Mouse (Mus musculus) intestine, embryonic 14.5 days (tissue): ENCODE measurements around the gene Ap4b1. TPM values are rescaled to one million over a fixed set of nuclear protein-coding genes. Genes with fewer than 3 reads are reported as not detected.
A peak's percentile ranks its signal among the peaks of the same experiment; 100 is the strongest.
"Not testable (repeated sequence)": the region's sequence is repeated elsewhere in the genome, so short reads cannot be mapped to it uniquely, and the experiment has no call there.

Source experiments
- ATAC-seq: fragments of 200-750 bp; cut with Nextera tagmentation; replicated peaks from 2 replicates; pipeline ENCODE4 v1.8.0; 2017; ENCODE audit warnings: low read depth, moderate number of reproducible peaks, moderate TSS enrichment, moderate library complexity; ENCODE audit not compliant: low FRiP score, low TSS enrichment
- DNase-seq: peaks from one replicate; pipeline ENCODE4 v3.0.0-alpha.2; 2018; ENCODE audit warnings: low spot score
- H3K27ac ChIP-seq: fragments of 300-500 bp; sonication (generic); 2 replicates; pipeline ENCODE4 v1.5.1; 2014; ENCODE audit warnings: low read depth, mild to moderate bottlenecking, control low read depth
- H3K27me3 ChIP-seq: fragments of 300-500 bp; sonication (generic); replicated peaks from 2 replicates; pipeline ENCODE4 v1.6.1; 2014; ENCODE audit warnings: low read length, control low read depth; ENCODE audit not compliant: control insufficient read depth, insufficient read depth
- H3K36me3 ChIP-seq: fragments of 300-500 bp; sonication (generic); 2 replicates; pipeline ENCODE4 v1.6.1; 2014; ENCODE audit warnings: low read length, control low read depth; ENCODE audit not compliant: control insufficient read depth, insufficient read depth
- H3K4me1 ChIP-seq: fragments of 300-500 bp; sonication (generic); replicated peaks from 2 replicates; pipeline ENCODE4 v1.6.1; 2014; ENCODE audit warnings: low read length, control low read depth, mixed read lengths; ENCODE audit not compliant: control insufficient read depth, insufficient read depth
- H3K4me2 ChIP-seq: fragments of 300-500 bp; sonication (generic); 2 replicates; pipeline ENCODE4 v1.6.1; 2014; ENCODE audit warnings: low read length
- H3K4me3 ChIP-seq: fragments of 300-500 bp; sonication (generic); 2 replicates; pipeline ENCODE4 v1.5.1; 2014; ENCODE audit warnings: low read depth, low read length, control low read depth, mixed read lengths
- H3K9ac ChIP-seq: fragments of 300-500 bp; sonication (generic); 2 replicates; pipeline ENCODE4 v1.6.1; 2014; ENCODE audit warnings: mild to moderate bottlenecking, low read length
- H3K9me3 ChIP-seq: fragments of 300-500 bp; sonication (generic); 2 replicates; pipeline ENCODE4 v1.6.1; 2016; ENCODE audit warnings: low read length, control low read depth; ENCODE audit not compliant: control insufficient read depth
- WGBS: fragments of 180-500 bp; shearing (Covaris S2); extraction: QIAGEN DNeasy Blood & Tissue Kit; methylation state at CpG from one replicate; pipeline ENCODE4 v1.1.7; 2014; 5-methylcytosine and 5-hydroxymethylcytosine counted together
- polyA plus RNA-seq: library from polyadenylated mRNA; unstranded; fragments of >200 nt; fragmentation: Nextera tagmentation; extraction: Ambion mirVana; gene quantifications from 2 replicates; pipeline ENCODE4 v1.2.1, GENCODE M21; 2014

The Ap4b1 gene
- polyA plus RNA-seq, 1 experiment from 2014 or later: 19.9 TPM

- H3K27me3 ChIP-seq: 0 out of 2 replicates have a peak, but pooled peaks cover 3% of the 10 kb centered on the region
- WGBS: 10% methylated on average over 42 of the region's 49 CpGs
These were observed 17.9 kb upstream of the Ap4b1 start, which contains the start of gene Hipk1 for GRCm38 (mm10) chr3:103791230-103792110. Gene Hipk1 (minus strand): TSS chr3:103791563.

DNA sequence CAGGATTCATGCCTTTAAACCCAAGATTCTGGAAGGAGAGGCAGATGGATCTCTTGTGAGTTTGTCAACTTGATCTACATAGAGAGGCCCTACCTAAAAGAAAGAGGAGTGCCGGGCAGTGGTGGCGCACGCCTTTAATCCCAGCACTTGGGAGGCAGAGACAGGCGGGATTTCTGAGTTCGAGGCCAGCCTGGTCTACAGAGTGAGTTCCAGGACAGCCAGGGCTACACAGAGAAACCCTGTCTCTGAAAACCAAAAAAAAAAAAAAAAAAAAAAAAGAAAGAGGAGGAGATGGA lies 17.3 kb upstream of the Ap4b1 start:
- Histone ChIP-seq H3K4me3 (peak overlapping the region; percentile 86; the same call in 1 of the 2 replicates), H3K4me1 (peaks cover 17% of the 10 kb centered on the region), H3K4me2 (peak overlapping the region; percentile 63; the same call in 1 of the 2 replicates)
- not testable (repeated sequence) for ATAC-seq, H3K27ac ChIP-seq, H3K27me3 ChIP-seq, H3K9ac ChIP-seq, DNase-seq, H3K9me3 ChIP-seq, H3K36me3 ChIP-seq
- WGBS: 86% methylated on average over 5 of the region's 5 CpGs

More at GRCm38 (mm10) chr3:103791230-103792110, 17.9 kb upstream of the Ap4b1 start, which contains the start of gene Hipk1:
- Histone ChIP-seq H3K4me1 (peaks cover 17% of the 10 kb centered on the region), H3K27ac (peak within 1 kb of the TSS; percentile 83), H3K36me3 (no peaks in the 10 kb centered on the region), H3K9me3 (no peaks in the 10 kb centered on the region), H3K9ac (peak within 1 kb of the TSS; percentile 90), H3K4me3 (peak within 1 kb of the TSS; percentile 86), H3K4me2 (peak within 1 kb of the TSS; percentile 86)
- peak; percentile 94 for DNase-seq
- ATAC-seq: peak; percentile 98

DNA sequence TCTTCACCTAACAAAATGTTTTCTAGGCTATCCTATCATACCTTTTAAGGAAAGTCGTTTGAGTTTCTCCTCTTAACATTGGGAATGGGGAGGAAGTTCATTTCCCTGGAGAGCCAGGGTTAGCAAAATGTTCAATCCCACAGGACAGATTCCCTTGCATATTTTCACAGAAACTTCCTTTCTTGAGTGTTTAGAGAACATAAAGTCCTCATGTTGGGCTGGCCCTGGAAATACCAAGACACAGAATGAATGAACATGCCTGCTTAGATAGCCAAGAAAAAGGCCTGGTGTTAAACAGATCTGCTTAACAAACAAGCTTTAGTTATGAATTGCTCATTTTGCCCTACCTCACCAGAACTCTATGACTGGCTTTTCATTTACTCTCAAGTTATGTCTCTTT lies 16.8 kb upstream of the Ap4b1 start:
- Histone ChIP-seq H3K36me3 (no peaks in the 10 kb centered on the region), H3K27me3 (0 out of 2 replicates have a peak, but pooled peaks cover 3% of the 10 kb centered on the region), H3K9me3 (no peaks in the 10 kb centered on the region), H3K9ac (no peak overlapping the region), H3K4me1 (peaks cover 17% of the 10 kb centered on the region), H3K4me3 (no peak overlapping the region), H3K27ac (no peak overlapping the region), H3K4me2 (no peak overlapping the region)
- WGBS: 72% methylated on average over 1 of the region's 1 CpGs
- ATAC-seq: no peak
- no peak for DNase-seq

DNA sequence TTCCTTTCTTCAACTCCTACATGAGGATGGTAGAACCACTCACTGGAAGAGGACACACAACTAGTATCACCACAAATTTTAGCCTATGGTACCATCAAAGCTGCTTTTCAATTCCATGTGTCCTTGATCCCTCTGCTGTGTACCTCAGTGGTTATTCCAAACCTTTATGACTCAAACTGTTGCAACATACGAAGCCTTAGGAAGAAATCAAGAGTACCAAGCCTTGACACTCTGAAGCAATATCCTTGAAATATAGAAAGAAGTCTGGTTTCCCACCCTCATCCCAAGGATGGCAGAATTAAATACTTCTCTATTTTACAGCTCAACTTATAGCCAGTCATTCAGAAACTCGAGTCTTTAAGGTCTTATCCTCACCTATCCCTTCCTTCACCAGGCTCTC lies 12.9 kb upstream of the Ap4b1 start:
- Histone ChIP-seq H3K9ac (no peak overlapping the region), H3K4me2 (no peak overlapping the region), H3K4me3 (no peak overlapping the region), H3K27ac (no peak overlapping the region), H3K9me3 (no peaks in the 10 kb centered on the region), H3K27me3 (0 out of 2 replicates have a peak, but pooled peaks cover 3% of the 10 kb centered on the region), H3K36me3 (no peaks in the 10 kb centered on the region), H3K4me1 (0 out of 2 replicates have a peak, but pooled peaks cover 3% of the 10 kb centered on the region)
- DNase-seq (no peak), ATAC-seq (no peak)
- 63% methylated on average over 2 of the region's 2 CpGs for WGBS

DNA sequence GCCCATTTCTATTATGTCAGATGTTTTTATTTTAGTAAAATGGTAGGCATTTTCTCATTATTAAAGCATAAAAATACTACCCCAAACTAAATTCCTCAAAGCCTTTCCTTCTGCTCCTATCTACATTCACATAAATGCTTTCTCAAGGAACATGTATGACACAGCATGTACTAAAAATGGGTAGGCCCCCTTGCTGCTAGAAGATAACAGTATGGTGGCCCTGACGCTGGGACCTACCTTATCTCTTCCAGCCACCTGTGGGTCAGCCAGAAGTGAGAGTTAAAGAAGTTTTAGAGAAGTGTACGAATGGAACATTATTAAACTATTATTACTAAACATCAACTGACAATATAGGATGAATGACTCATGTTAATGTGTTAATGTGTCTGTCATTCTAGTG lies 9.8 kb upstream of the Ap4b1 start:
- Histone ChIP-seq H3K27ac (no peak overlapping the region), H3K36me3 (peaks cover 24% of the 10 kb centered on the region), H3K4me1 (no peaks in the 10 kb centered on the region), H3K4me2 (no peak overlapping the region), H3K4me3 (no peak overlapping the region), H3K9ac (no peak overlapping the region), H3K9me3 (no peaks in the 10 kb centered on the region), H3K27me3 (no peaks in the 10 kb centered on the region)
- whole genome bisulfite sequencing: 83% methylated on average over 2 of the region's 2 CpGs
- ATAC-seq: no peak
- DNase-seq: no peak

DNA sequence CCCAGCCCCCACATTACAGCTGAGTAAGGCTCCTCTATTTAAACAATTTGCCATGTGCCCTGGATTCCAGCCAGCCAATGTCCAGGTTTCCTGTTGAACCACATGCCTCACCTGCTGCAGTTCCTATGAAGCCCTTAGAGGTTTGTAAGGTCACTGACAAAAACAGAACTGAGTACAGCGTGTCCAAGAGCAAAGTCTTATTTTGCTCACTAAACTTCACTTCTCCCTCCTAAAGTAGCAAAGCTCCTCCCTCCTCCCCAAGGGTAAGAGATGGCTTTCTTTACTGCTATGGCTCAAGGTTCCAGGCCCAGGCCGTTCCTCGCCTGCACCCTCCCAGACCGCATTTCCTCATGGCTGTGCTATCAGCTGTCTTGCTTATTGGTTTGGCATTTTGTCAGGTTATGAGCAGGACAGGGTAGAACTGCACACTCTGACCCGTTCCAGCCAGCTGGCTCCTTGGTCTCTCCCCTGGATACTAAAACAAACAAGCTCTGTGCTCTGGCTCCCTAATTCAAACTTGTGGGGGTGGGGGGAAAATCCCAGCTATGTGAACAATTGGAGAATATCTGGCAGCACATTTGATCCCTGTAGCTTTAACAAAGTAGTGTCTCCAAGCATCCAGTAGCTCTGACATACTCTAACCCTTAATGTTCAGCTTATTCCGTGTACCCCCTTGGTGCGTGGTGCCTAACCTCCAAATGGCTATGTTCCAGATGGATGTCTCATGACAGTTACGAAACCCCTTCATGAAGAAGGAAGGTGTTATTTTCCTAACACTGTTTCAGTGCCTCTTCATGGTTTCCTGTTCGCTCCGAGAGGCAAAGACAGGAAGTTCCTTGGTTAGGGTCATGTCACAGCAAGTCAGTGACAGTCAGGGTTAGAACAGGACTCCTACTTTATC lies 7.4 kb upstream of the Ap4b1 start:
- Histone ChIP-seq H3K4me2 (no peak overlapping the region), H3K36me3 (peaks cover 43% of the 10 kb centered on the region), H3K27me3 (no peaks in the 10 kb centered on the region), H3K27ac (peak overlapping the region; percentile 64), H3K4me3 (no peak overlapping the region), H3K9ac (no peak overlapping the region), H3K4me1 (no peaks in the 10 kb centered on the region), H3K9me3 (no peaks in the 10 kb centered on the region)
- DNase-seq: no peak
- ATAC-seq: no peak
- WGBS: 62% methylated on average over 10 of the region's 10 CpGs

DNA sequence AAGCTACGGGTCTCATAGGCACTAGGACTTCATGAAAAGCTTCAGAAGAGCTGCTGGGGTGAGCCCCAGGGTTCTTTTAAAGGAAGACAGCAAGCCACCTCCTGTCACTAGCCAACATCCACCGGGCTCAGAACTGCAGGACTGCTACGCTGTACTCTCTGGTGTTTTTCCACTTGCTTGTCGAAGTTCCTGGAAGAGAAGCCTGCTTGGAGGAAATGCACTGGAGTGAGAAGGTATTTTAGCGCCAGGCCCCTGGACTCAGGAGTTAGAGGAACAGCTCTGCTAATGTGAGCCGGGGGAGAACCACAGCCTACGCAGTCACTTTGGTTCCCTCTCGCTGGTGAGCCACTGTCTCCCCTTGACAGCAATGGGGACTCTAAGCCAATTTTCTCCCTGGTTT lies 6.5 kb upstream of the Ap4b1 start:
- no peak overlapping the region for H3K27ac ChIP-seq
- H3K9ac ChIP-seq: no peak overlapping the region
- no peaks in the 10 kb centered on the region for H3K27me3 ChIP-seq
- no peak overlapping the region for H3K4me3 ChIP-seq
- ATAC-seq (no peak), DNase-seq (no peak)
- H3K4me2 ChIP-seq: no peak overlapping the region
- peaks cover 49% of the 10 kb centered on the region for H3K36me3 ChIP-seq
- no peaks in the 10 kb centered on the region for H3K9me3 ChIP-seq
- WGBS: 91% methylated on average over 8 of the region's 8 CpGs
- peaks cover 1% of the 10 kb centered on the region for H3K4me1 ChIP-seq

DNA sequence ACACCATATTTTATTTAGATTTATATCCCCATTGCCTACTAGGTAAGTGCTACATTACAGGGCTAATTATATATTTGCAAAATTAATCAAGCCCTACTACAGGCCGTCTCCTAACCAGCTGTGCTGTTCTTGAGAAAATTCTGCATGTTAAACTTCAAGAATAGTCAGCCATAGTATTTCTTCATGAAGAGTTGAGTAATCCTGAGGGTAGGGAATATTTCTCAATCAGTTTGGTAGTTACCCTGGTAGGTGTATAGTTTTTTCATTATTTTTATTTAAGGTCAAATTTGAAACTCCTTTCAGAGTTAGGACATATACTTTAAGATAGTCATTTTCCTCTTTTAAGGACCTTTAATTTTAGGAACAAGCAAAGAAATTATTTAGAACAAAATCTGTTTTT lies 3.6 kb upstream of the Ap4b1 start:
- Histone ChIP-seq H3K36me3 (peaks cover 49% of the 10 kb centered on the region), H3K4me2 (no peak overlapping the region), H3K27me3 (no peaks in the 10 kb centered on the region), H3K27ac (no peak overlapping the region), H3K4me1 (peaks cover 8% of the 10 kb centered on the region), H3K9me3 (no peaks in the 10 kb centered on the region), H3K9ac (no peak overlapping the region), H3K4me3 (no peak overlapping the region)
- 81% methylated on average over 1 of the region's 1 CpGs for WGBS
- no peak for ATAC-seq
- no peak for DNase-seq
